Mouse (Mus musculus): ENCODE measurements around the gene Olfr1167. TPM values are rescaled to one million over a fixed set of nuclear protein-coding genes. Genes with fewer than 3 reads are reported as not detected.

The Olfr1167 gene
- polyA plus RNA-seq (2012; rRNA removed), result not detected in 2 replicates

GRCm38 (mm10) chr2:88155093-88155492 lies at the start of gene Olfr1167:
TSS of gene Olfr1167 (minus strand) at chr2:88155193.

GRCm38 (mm10) chr2:88181580-88181979 lies 26.6 kb upstream of the Olfr1167 start, which contains the start of gene Olfr1168:
TSS of gene Olfr1168 (plus strand) at chr2:88181880.

DNA sequence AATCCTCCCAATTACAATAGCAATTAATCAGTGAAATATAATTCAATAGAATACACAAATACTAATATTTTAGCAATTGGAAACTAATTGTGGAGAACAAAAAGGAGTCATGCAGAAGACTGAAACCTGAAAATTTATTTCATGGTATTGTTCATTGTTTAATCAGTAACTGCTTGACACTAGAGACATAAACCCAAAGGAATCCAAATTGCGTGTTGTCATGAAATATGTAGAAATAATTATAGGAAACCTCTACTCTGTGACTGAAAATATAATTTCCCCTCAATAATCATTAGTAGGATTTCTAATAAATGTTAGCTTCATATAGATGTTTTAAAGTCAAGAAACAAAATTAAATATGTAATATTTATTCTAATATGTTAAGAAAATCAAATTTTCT lies 26.8 kb downstream of the Olfr1167 start, which contains the start of gene Olfr1166:
Olfr1166 (minus strand) TSS at position 101 of the 400 bp plus-strand sequence.

Other genes starting within 250 kb of the Olfr1167 start
- not detected in 2 replicates for gene Olfr1155, start 210.1 kb downstream of the Olfr1167 start, polyA plus RNA-seq (2012; rRNA removed)
- gene Olfr1156, start 202.1 kb downstream of the Olfr1167 start, polyA plus RNA-seq (2012; rRNA removed), result not detected in 2 replicates
- not detected in 2 replicates for gene Olfr1157, start 186.9 kb downstream of the Olfr1167 start, polyA plus RNA-seq (2012; rRNA removed)
- not detected in 2 replicates for gene Olfr74, start 180.5 kb downstream of the Olfr1167 start, polyA plus RNA-seq (2012; rRNA removed)
- gene Olfr1158, start 165.1 kb downstream of the Olfr1167 start, polyA plus RNA-seq (2012; rRNA removed), result not detected in 2 replicates
- gene Olfr1160, start 146.9 kb downstream of the Olfr1167 start, polyA plus RNA-seq (2012; rRNA removed), result not detected in 2 replicates
- gene Olfr1161, start 132.4 kb downstream of the Olfr1167 start, polyA plus RNA-seq (2012; rRNA removed), result not detected in 2 replicates
- gene Olfr73, start 117.5 kb downstream of the Olfr1167 start, polyA plus RNA-seq (2012; rRNA removed), result not detected in 2 replicates
- not detected in 2 replicates for gene Olfr1162, start 104.1 kb downstream of the Olfr1167 start, polyA plus RNA-seq (2012; rRNA removed)
- not detected in 2 replicates for gene Olfr1163, start 83.4 kb downstream of the Olfr1167 start, polyA plus RNA-seq (2012; rRNA removed)
- gene Olfr1164, start 61.2 kb downstream of the Olfr1167 start, polyA plus RNA-seq (2012; rRNA removed), result not detected in 2 replicates
- not detected in 2 replicates for gene Olfr1166, start 26.9 kb downstream of the Olfr1167 start, polyA plus RNA-seq (2012; rRNA removed)
- not detected in 2 replicates for gene Olfr1168, start 26.7 kb upstream of the Olfr1167 start, polyA plus RNA-seq (2012; rRNA removed)
- not detected in 2 replicates for gene Olfr1170, start 73.1 kb upstream of the Olfr1167 start, polyA plus RNA-seq (2012; rRNA removed)
- gene Olfr1173, start 124.7 kb upstream of the Olfr1167 start, polyA plus RNA-seq (2012; rRNA removed), result not detected in 2 replicates
- gene Olfr1174-ps, start 159.9 kb upstream of the Olfr1167 start, polyA plus RNA-seq (2012; rRNA removed), result not detected in 2 replicates
- gene Olfr1175-ps, start 172.0 kb upstream of the Olfr1167 start, polyA plus RNA-seq (2012; rRNA removed), result not detected in 2 replicates
- gene Olfr1176, start 181.5 kb upstream of the Olfr1167 start, polyA plus RNA-seq (2012; rRNA removed), result not detected in 2 replicates
- gene Olfr1177-ps, start 191.3 kb upstream of the Olfr1167 start, polyA plus RNA-seq (2012; rRNA removed), result not detected in 2 replicates
- not detected in 2 replicates for gene Olfr1178, start 231.9 kb upstream of the Olfr1167 start, polyA plus RNA-seq (2012; rRNA removed)

Data from central nervous system, embryonic 18 days (tissue).